14 mouse cellular contexts compared by ENCODE assay signal in genomic region chr15:12225062-12225461, GRCm38 (mm10). TPM values are rescaled to one million over a fixed set of nuclear protein-coding genes. Genes with fewer than 3 reads are reported as not detected.
DNase-seq lines count a peak whose midpoint lies in the region; ATAC-seq and TF ChIP-seq lines count a peak whose summit lies in the region.
"Had no signal": no experiment of that assay in that cellular context is flagged by ENCODE, and none has a peak within 500 bp of the region (broad histone marks: within the 10 kb centered on the region; RNA-seq: fewer than 3 reads in every experiment).

No protein-coding gene starts in this region.

- no peaks in the 10 kb centered on the region for H3K27me3 ChIP-seq in heart, embryonic 16.5 days (ENCODE audit: control insufficient read depth, insufficient read depth, low read length)
- H3K27me3 ChIP-seq in lung, embryonic 14.5 days (ENCODE audit: insufficient read depth, low read length), result no peaks in the 10 kb centered on the region
- H3K27me3 ChIP-seq: forebrain, embryonic 13.5 days; Patski had no signal

- H3K9ac ChIP-seq in heart, embryonic 16.5 days (ENCODE audit: low read length), result no peak overlapping the region
- no peak overlapping the region for H3K9ac ChIP-seq in lung, embryonic 14.5 days
- H3K9ac ChIP-seq: forebrain, embryonic 13.5 days had no signal

- H3K4me2 ChIP-seq in heart, embryonic 16.5 days (ENCODE audit: low read depth, low read length), result no peak overlapping the region; the same call in 1 of the 2 replicates
- H3K4me2 ChIP-seq in lung, embryonic 14.5 days, result no peak overlapping the region
- H3K4me2 ChIP-seq: forebrain, embryonic 13.5 days had no signal

- H3K36me3 ChIP-seq in heart, embryonic 16.5 days (ENCODE audit: control insufficient read depth, insufficient read depth), result no peaks in the 10 kb centered on the region
- no peaks in the 10 kb centered on the region for H3K36me3 ChIP-seq in lung, embryonic 14.5 days (ENCODE audit: insufficient read depth)

- ATAC-seq in heart, embryonic 16.5 days (replicated peaks; ENCODE audit: extremely low read depth, insufficient read depth, low FRiP score), result no peak
- peak; percentile 61; the same call in 1 of the 2 replicates for ATAC-seq in lung, embryonic 14.5 days (ENCODE audit: insufficient read depth)
- ATAC-seq in CD4-positive, CD25-positive, alpha-beta regulatory T cell, adult 4 months, result peak; percentile 31
- ATAC-seq: forebrain, embryonic 13.5 days; hindbrain, embryonic 16.5 days; Patski had no signal

- no peaks in the 10 kb centered on the region for H3K9me3 ChIP-seq in heart, embryonic 16.5 days (replicated peaks; ENCODE audit: control insufficient read depth, low read length)
- H3K9me3 ChIP-seq in lung, embryonic 14.5 days (ENCODE audit: low read depth, low read length), result no peaks in the 10 kb centered on the region
- H3K9me3 ChIP-seq: forebrain, embryonic 13.5 days had no signal

- H3K4me3 ChIP-seq in heart, embryonic 16.5 days (ENCODE audit: low read length), result no peak overlapping the region
- H3K4me3 ChIP-seq in lung, embryonic 14.5 days (ENCODE audit: low read depth, low read length), result no peak overlapping the region
- H3K4me3 ChIP-seq: forebrain, embryonic 13.5 days had no signal

- no peak for DNase-seq in heart, postnatal 4 days
- peak; percentile 46 for DNase-seq in lung, embryonic 14.5 days
- no peak for DNase-seq in lung, adult 18-20 months
- DNase-seq in CD4-positive helper T cell, adult 2 months (ENCODE audit: low read depth, low spot score), result peak; percentile 21
- no peak for DNase-seq in neural tube, embryonic 10.5 days (ENCODE audit: extremely low spot score, low spot score)
- DNase-seq: adrenal gland, postnatal 36 days; cerebellum, adult 9-10 months; kidney, postnatal 4 days; thymus, postnatal 14 days had no signal

- peaks cover 37% of the 10 kb centered on the region for H3K4me1 ChIP-seq in heart, embryonic 16.5 days (ENCODE audit: control insufficient read depth, insufficient read depth, low read length)
- H3K4me1 ChIP-seq in lung, embryonic 14.5 days (ENCODE audit: insufficient read depth), result peaks cover 4% of the 10 kb centered on the region; the same call in 1 of the 2 replicates

- 41% methylated on average over 4 of the region's 4 CpGs for WGBS in heart, embryonic 16.5 days
- 30% methylated on average over 4 of the region's 4 CpGs for WGBS in lung, embryonic 14.5 days

- no peak for TF ChIP-seq CTCF in lung, embryonic 14.5 days (IDR thresholded peaks at IDR 0.05; ENCODE audit: low read depth)

- peak overlapping the region; percentile 66 for H3K27ac ChIP-seq in heart, embryonic 16.5 days (ENCODE audit: low read length)
- peak overlapping the region; percentile 15; the same call in 1 of the 2 replicates for H3K27ac ChIP-seq in lung, embryonic 14.5 days (ENCODE audit: low read depth)
- H3K27ac ChIP-seq: forebrain, embryonic 13.5 days had no signal

RNA-seq across cellular contexts. Expression of gene Mtmr12, which starts 20.2 kb away (rescaled TPM):
- polyA plus RNA-seq in heart, embryonic 16.5 days (2015; fragmentation: Nextera tagmentation; extraction: Ambion mirVana), result 13.0 and 13.1 TPM in 2 replicates
- total RNA-seq in heart, postnatal 4 days (2021), result 10 to 100 TPM; 19.6 to 22.4 TPM
- 23.4 and 23.5 TPM in 2 replicates for polyA plus RNA-seq in lung, embryonic 14.5 days (2014; fragmentation: Nextera tagmentation; extraction: Ambion mirVana)
- polyA plus RNA-seq in CD4-positive, CD25-positive, alpha-beta regulatory T cell, adult 4 months (2017; shearing (Covaris generic)), result 10 to 100 TPM; 20.1 to 22.6 TPM

Comparison
In these comparisons a context has a peak if more than half of its experiments do, and no peak if none do; other contexts are left out.
1. DNase-seq: peak in lung, embryonic 14.5 days (single experiment) and CD4-positive helper T cell, adult 2 months (single experiment); none in heart, postnatal 4 days (single experiment), lung, adult 18-20 months (0 of 2) and neural tube, embryonic 10.5 days (single experiment).